Mouse (Mus musculus) cortical plate, adult 2 months (tissue): ENCODE results near the gene D130043K22Rik. TPM values are rescaled to one million over a fixed set of nuclear protein-coding genes. Genes with fewer than 3 reads are reported as not detected.

ENCODE experiments used
- H3K27ac ChIP-seq: fragments of 200-500 bp; 2 replicates; pipeline ENCODE4 v1.5.1; 2012; ENCODE audit warnings: low read length, control low read depth, inconsistent platforms; ENCODE audit not compliant: insufficient read depth
- H3K4me1 ChIP-seq: fragments of 200-500 bp; 2 replicates; pipeline ENCODE4 v1.6.1; 2011; ENCODE audit warnings: low read length; ENCODE audit not compliant: control insufficient read depth, insufficient read depth
- H3K4me3 ChIP-seq: fragments of 200-500 bp; 2 replicates; pipeline ENCODE4 v1.5.1; 2011; ENCODE audit warnings: mild to moderate bottlenecking, low read length, control low read depth; ENCODE audit not compliant: insufficient read depth
- CTCF ChIP-seq: fragments of 200-500 bp; IDR thresholded peaks from 2 replicates; pipeline ENCODE4 v1.5.1; 2011; ENCODE audit warnings: mild to moderate bottlenecking, control low read depth, low read length; ENCODE audit not compliant: insufficient read depth; ENCODE audit errors: extremely low read depth
- POLR2A ChIP-seq: fragments of 200-500 bp; IDR thresholded peaks from 2 replicates; pipeline ENCODE4 v1.6.1; 2011; ENCODE audit warnings: mild to moderate bottlenecking, low read length, control low read depth; ENCODE audit not compliant: insufficient read depth; ENCODE audit errors: extremely low read depth
- polyA plus RNA-seq: library from polyadenylated mRNA; depleted of rRNA; stranded (reverse); fragments of >200 nt; gene quantifications from 2 replicates; pipeline ENCODE4 v1.2.3, GENCODE M21; 2012

D130043K22Rik gene
- polyA plus RNA-seq, 1 experiment = 16.4 TPM

DNA sequence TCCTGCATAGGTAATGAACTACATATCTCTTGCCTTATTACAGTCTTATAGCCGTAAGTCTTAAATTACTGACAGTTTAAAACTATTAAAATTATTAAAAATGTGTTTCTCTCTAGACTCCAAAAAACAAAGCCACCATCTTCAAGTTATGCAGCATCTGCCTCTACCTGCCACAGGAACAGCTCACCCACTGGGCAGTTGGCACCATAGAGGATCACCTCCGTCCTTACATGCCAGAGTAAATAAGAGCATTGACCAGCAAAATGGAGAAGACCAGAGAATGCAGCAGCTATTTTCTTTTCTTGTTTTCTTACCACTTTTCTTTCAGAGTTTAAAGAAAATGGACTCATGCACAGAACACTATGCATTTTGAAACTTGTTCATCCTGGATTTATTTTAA is 32.4 kb upstream of the D130043K22Rik start:
- TF ChIP-seq CTCF (no peak), POLR2A (no peak)
- no peak overlapping the region for H3K27ac ChIP-seq
- H3K4me3 ChIP-seq = no peak overlapping the region
- H3K4me1 ChIP-seq = no peaks in the 10 kb centered on the region

DNA sequence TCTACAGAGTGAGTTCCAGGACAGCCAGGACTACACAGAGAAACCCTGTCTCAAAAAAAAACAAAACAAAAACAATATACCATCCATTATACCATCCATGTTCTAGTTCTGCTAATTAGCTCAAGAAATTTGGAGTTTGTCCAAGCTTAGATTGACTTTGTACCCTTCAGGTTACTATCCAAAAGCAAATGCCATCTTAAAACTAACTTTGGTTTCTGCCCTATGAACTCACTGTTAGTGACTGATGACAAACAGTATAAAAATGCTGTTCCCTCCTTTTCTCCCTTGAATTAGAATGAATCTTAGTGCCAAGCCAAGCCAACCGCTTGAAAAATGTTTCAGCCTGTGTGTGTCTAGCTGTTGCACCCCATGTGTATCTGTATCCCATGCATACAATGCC is 30.3 kb upstream of the D130043K22Rik start:
- no peak overlapping the region for H3K4me3 ChIP-seq
- TF ChIP-seq POLR2A (no peak), CTCF (no peak)
- no peak overlapping the region for H3K27ac ChIP-seq
- no peaks in the 10 kb centered on the region for H3K4me1 ChIP-seq

- no peaks in the 10 kb centered on the region for H3K4me1 ChIP-seq
Measured at GRCm38 (mm10) chr13:24816125-24817092, 28.5 kb upstream of the D130043K22Rik start.

DNA sequence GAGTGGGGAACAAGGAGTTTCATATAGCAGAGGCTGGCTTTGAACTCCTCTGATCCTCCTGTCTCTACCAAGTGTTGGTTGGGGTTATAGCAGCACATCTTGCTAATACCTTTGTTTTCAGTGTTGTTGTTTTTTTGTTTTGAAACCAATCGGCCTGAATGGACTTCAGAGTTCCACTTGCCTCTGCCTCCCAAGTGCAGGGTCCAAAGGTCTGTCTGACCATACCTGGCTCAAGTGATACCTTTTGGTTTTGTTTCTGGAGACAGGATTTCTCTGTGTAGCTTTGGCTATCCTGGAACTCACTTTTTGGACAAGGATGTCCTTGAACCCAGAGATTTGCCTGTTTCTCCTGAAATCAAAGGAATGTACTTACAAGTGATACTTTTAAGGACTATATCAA is 25.0 kb upstream of the D130043K22Rik start:
- no peaks in the 10 kb centered on the region for H3K4me1 ChIP-seq
- H3K4me3 ChIP-seq = no peak overlapping the region
- no peak for TF ChIP-seq POLR2A
- TF ChIP-seq CTCF = no peak
- no peak overlapping the region for H3K27ac ChIP-seq

More at GRCm38 (mm10) chr13:24816125-24817092, 28.5 kb upstream of the D130043K22Rik start:
- Histone ChIP-seq H3K27ac (no peak overlapping the region), H3K4me3 (no peak overlapping the region)
- 0 out of 2 replicates have a peak, but pooled peaks have one; percentile 41 for TF ChIP-seq POLR2A
- TF ChIP-seq CTCF = no peak

DNA sequence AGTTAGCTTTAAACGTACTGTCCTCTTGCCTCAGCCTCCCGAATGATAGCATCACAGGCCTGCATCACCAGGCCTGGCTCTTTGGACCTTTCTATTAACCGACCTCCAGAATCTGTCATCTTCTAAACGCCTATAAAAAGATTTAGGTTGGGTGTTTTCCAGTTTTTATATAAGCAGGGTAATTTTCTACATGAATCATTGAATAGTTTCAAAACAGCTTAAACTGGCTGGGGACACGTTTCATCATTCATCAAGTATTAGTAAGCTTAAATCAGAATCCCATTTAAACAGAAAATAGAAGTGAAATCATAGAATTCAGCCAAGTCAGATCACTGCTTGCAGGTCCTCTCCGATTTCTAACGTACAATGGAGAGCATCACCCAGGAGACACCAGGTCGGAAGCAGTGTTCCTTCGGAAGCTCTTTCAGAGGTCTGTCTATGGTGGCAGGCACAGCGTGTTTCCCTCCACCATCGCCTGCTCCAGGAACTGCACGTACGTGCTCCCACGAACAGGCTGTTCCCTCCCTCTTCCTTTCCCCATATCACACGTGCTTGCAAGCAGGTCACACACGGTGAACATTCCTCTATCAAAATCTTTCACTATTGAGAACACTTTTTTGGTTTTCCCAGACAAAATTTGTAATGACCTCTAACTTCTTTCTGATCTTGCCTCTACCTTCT is 22.1 kb upstream of the D130043K22Rik start:
- Histone ChIP-seq H3K4me3 (no peak overlapping the region), H3K27ac (no peak overlapping the region; the same call in 1 of the 2 replicates), H3K4me1 (no peaks in the 10 kb centered on the region)
- TF ChIP-seq POLR2A (no peak), CTCF (no peak)

- TF ChIP-seq CTCF = no peak
- TF ChIP-seq POLR2A = no peak
- H3K4me3 ChIP-seq = no peak overlapping the region
- no peak overlapping the region for H3K27ac ChIP-seq
- H3K4me1 ChIP-seq = no peaks in the 10 kb centered on the region
Measured at GRCm38 (mm10) chr13:24824647-24825046, 20.3 kb upstream of the D130043K22Rik start.

DNA sequence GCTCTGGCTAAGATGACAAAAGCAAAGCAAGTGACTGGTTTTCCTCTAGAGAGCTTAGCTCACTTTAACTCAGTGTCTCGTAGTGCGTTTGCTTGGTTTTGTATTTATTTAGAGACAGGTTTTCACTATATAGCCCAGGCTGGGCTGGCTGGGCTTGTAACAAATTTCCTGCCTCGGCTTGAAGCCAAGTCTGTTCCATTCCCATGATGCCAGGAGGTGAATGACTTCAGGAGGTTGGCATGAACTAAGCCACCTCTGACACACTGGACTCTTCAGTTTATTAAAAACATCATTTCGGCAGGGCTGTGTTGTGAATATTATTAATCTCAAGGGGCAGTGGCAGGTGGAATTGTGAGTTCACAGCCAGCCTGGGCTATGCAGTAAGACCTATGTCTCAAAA is 19.3 kb upstream of the D130043K22Rik start:
- Histone ChIP-seq H3K27ac (no peak overlapping the region), H3K4me3 (no peak overlapping the region), H3K4me1 (no peaks in the 10 kb centered on the region; the same call in 1 of the 2 replicates)
- TF ChIP-seq POLR2A (no peak), CTCF (no peak)

DNA sequence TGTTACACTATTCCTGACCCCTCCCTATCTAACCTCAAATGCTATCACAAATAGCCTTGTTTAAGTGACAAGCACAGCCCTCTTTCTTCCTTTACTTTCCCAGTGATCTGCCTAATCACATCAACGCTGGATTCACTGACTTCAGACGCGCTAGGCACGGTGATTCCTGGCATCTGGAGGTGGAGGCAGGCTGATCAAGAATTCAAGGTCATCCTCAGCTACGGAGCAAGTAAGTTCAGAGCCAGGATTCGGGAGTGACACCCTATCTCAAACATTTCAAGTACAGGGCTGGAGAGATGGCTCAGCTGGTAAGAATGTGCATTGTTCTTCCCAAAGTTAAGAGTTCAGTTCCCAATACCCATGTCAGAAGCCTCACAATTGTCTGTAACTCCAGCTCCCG is 18.8 kb upstream of the D130043K22Rik start:
- Histone ChIP-seq H3K4me1 (no peaks in the 10 kb centered on the region; the same call in 1 of the 2 replicates), H3K4me3 (no peak overlapping the region), H3K27ac (no peak overlapping the region)
- TF ChIP-seq CTCF (no peak), POLR2A (no peak)

DNA sequence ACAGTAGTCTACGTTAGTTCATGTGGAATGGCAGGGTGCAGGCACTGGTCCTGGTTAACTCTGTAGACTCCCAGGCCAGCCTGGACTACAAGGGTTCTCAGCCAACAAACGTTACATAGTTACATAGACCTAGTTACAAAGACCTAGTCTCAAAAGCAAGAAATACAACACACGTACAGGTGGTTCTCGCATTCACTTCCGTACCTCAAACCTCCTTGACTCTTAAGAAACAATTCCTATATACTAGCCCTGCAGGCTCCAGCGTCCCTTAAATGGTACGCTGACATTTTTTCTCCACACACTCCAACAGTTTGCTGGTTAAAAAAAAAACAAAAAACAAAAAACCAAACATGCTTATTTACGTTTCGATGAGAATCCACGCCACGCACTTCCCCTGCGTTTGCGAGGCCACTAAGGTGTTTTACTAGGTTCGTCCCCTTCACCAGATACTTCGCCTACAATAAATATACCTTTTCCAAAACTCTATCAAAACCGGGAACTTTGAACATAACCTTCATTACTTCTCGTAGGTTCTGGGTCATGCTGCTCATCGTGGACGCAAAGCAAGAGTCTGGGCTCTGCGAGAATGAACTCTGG is 14.1 kb upstream of the D130043K22Rik start:
- Histone ChIP-seq H3K4me3 (peak overlapping the region; percentile 77), H3K27ac (0 out of 2 replicates have a peak overlapping the region, but pooled peaks have one; percentile 5), H3K4me1 (no peaks in the 10 kb centered on the region; the same call in 1 of the 2 replicates)
- TF ChIP-seq POLR2A = no peak
- TF ChIP-seq CTCF = no peak

DNA sequence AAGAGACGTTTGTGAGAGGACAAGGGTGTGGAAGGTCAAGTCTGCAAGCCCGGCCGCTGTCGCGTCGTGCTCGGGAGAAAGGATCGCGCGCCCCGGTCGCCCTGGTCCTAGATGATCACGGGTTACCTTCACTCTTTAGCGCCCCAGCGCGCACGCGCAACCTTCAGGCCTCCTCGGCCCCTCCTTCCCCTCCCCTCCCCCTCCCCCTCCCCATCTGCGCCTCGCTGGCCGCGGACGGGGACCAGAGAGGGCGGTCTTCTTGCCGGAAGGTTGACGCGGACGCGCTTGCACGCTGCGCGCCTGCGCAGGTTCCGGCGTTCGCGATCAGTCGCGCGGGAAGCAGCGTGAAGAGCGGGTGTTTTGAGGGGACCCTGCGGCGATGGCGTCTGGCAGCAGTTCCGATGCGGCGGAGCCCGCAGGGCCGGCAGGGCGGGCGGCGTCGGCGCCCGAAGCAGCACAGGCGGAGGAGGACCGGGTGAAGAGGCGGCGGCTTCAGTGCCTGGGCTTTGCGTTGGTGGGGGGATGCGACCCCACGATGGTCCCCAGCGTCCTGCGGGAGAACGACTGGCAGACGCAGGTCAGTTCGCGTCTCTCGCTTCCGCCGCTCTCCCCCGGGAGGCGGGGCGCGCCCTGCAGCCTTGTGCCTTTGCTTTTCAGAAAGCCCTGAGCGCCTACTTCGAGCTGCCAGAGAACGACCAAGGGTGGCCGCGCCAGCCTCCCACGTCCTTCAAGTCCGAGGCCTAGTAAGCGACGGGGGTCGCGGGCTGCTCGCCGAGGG is 13.4 kb upstream of the D130043K22Rik start, which contains the start of the genes Acot13 and Tdp2:
TSS of gene Acot13 (minus strand) at position 188 of the 778 bp plus-strand sequence.
TSS of gene Tdp2 (plus strand) at position 327 of the 778 bp plus-strand sequence.
- Histone ChIP-seq H3K4me1 (no peaks in the 10 kb centered on the region; the same call in 1 of the 2 replicates), H3K4me3 (peak within 1 kb of the TSS; percentile 77), H3K27ac (0 out of 2 replicates have a peak within 1 kb of the TSS, but pooled peaks have one; percentile 5)
- TF ChIP-seq POLR2A = peak; percentile 83
- no peak for TF ChIP-seq CTCF
